Mouse (Mus musculus) embryonic facial prominence, embryonic 12.5 days (tissue): ENCODE data around the gene Ing1. TPM values are rescaled to one million over a fixed set of nuclear protein-coding genes. Genes with fewer than 3 reads are reported as not detected.

Experiments used
- ATAC-seq: fragments of 200-750 bp; cut with Nextera tagmentation; 2 replicates; pipeline ENCODE4 v1.8.0; 2017; ENCODE audit not compliant: insufficient number of reproducible peaks, insufficient read depth, low FRiP score, low TSS enrichment
- H3K27ac ChIP-seq: fragments of 300-500 bp; sonication (generic); 2 replicates; pipeline ENCODE4 v1.5.1; 2016; ENCODE audit warnings: mild to moderate bottlenecking
- H3K27me3 ChIP-seq: fragments of 300-500 bp; sonication (generic); 2 replicates; pipeline ENCODE4 v1.6.1; 2016; ENCODE audit warnings: mild to moderate bottlenecking, moderate library complexity
- H3K36me3 ChIP-seq: fragments of 300-500 bp; sonication (generic); 2 replicates; pipeline ENCODE4 v1.6.1; 2016; ENCODE audit warnings: mild to moderate bottlenecking
- H3K4me1 ChIP-seq: fragments of 300-500 bp; sonication (generic); 2 replicates; pipeline ENCODE4 v1.6.1; 2016
- H3K4me2 ChIP-seq: fragments of 300-500 bp; sonication (generic); replicated peaks from 2 replicates; pipeline ENCODE4 v1.6.1; 2016; ENCODE audit warnings: mild to moderate bottlenecking, moderate library complexity
- H3K4me3 ChIP-seq: fragments of 300-500 bp; sonication (generic); 2 replicates; pipeline ENCODE4 v1.5.1; 2016; ENCODE audit warnings: mild to moderate bottlenecking
- H3K9ac ChIP-seq: fragments of 300-500 bp; sonication (generic); 2 replicates; pipeline ENCODE4 v1.6.1; 2016; ENCODE audit warnings: mild to moderate bottlenecking, moderate library complexity
- H3K9me3 ChIP-seq: fragments of 300-500 bp; sonication (generic); 2 replicates; pipeline ENCODE4 v1.6.1; 2016; ENCODE audit warnings: mild to moderate bottlenecking, moderate library complexity
- WGBS: fragments of 180-500 bp; shearing (Covaris S2); methylation state at CpG from one replicate; pipeline ENCODE4 v1.1.7; 2016; 5-methylcytosine and 5-hydroxymethylcytosine counted together
- polyA plus RNA-seq: library from polyadenylated mRNA; unstranded; fragments of >200 nt; fragmentation: Nextera tagmentation; extraction: Ambion mirVana; gene quantifications from 2 replicates; pipeline ENCODE4 v1.2.1, GENCODE M21; 2016

Gene Ing1
- polyA plus RNA-seq, 1 experiment from 2014 or later: 39.7 TPM

DNA sequence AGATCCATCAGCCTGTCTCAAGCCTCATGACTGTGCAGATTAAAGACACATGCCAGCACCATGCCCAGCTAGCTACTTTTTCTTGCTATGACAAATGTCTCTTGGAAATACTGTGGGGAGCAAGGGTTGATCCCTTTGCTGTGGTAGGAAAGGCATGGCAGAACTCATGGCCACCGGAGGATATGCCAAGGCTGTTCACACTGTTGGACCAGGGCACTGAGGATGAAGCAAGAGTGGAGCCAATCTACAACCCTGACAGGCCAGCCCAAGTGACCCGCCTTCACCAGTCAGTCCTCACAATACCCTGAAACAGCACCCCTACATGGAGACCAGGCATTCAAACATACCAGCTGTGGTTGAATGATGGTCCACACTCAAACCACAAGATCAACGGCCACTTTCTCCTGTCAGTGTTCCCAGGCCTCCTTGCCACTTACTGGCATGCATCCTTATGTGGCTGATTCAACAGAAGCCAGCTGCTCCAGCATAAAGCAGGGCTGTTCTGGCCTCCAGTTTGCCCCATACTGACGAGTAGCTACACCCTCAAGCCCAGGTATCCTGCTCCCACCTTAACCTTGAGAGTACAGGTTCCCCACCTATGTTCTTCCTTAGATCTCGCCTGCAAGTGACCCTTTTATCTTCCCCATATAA, 45.1 kb downstream of the Ing1 start:
- Histone ChIP-seq H3K4me1 (no peaks in the 10 kb centered on the region), H3K4me2 (no peak overlapping the region), H3K9ac (no peak overlapping the region), H3K27ac (no peak overlapping the region), H3K4me3 (no peak overlapping the region), H3K27me3 (no peaks in the 10 kb centered on the region), H3K36me3 (no peaks in the 10 kb centered on the region), H3K9me3 (no peaks in the 10 kb centered on the region)
- WGBS: 84% methylated on average over 5 of the region's 5 CpGs
- ATAC-seq: no peak

- no peak for ATAC-seq
- H3K4me2 ChIP-seq: no peak overlapping the region
- H3K4me3 ChIP-seq: no peak overlapping the region
- 40% methylated on average over 14 of the region's 14 CpGs for WGBS
- peaks cover 6% of the 10 kb centered on the region for H3K36me3 ChIP-seq
- H3K9me3 ChIP-seq: no peaks in the 10 kb centered on the region
- no peaks in the 10 kb centered on the region for H3K27me3 ChIP-seq
- no peak overlapping the region for H3K9ac ChIP-seq
- no peaks in the 10 kb centered on the region for H3K4me1 ChIP-seq
- no peak overlapping the region for H3K27ac ChIP-seq
Observed at GRCm38 (mm10) chr8:11602006-11602680, 46.8 kb downstream of the Ing1 start.

DNA sequence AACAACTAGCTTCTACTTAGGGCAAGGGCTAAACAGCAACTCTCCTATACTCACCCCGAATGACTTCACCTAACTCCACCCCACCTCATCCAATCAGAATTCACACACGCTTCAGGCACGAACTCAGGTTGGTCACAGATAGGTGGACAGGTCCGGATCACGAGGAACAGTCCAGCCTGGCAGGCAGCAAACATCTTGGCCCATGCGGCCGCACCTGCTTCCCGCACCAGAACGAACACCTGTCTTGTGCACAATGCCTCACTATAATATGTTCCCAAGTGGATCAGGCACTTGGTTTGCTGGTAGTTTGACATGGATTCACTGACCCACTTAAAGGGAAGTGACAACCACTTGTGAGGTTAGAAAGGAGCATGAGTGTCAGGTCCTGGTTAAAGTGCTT, 53.5 kb downstream of the Ing1 start:
- H3K9me3 ChIP-seq: no peaks in the 10 kb centered on the region
- no peaks in the 10 kb centered on the region for H3K4me1 ChIP-seq
- H3K4me2 ChIP-seq: no peak overlapping the region
- no peak for ATAC-seq
- H3K36me3 ChIP-seq: peaks cover 60% of the 10 kb centered on the region
- H3K27me3 ChIP-seq: no peaks in the 10 kb centered on the region
- no peak overlapping the region for H3K27ac ChIP-seq
- H3K9ac ChIP-seq: no peak overlapping the region
- H3K4me3 ChIP-seq: no peak overlapping the region
- WGBS: 96% methylated on average over 9 of the region's 9 CpGs

Other genes starting within 250 kb of the Ing1 start
- 82.2 and 84.0 TPM in 2 replicates for gene Col4a2, start 242.8 kb upstream of the Ing1 start, polyA plus RNA-seq
- gene Col4a1, start 242.7 kb upstream of the Ing1 start, polyA plus RNA-seq: 168 and 169 TPM in 2 replicates
- gene Rab20, start 76.9 kb upstream of the Ing1 start, polyA plus RNA-seq: 1.1 and 1.2 TPM in 2 replicates
- gene Naxd, start 58.1 kb upstream of the Ing1 start, polyA plus RNA-seq: 113 and 114 TPM in 2 replicates
- 21.6 and 22.9 TPM in 2 replicates for gene Cars2, start 4.8 kb upstream of the Ing1 start, polyA plus RNA-seq
- 112 and 119 TPM in 2 replicates for gene Ankrd10, start 80.2 kb downstream of the Ing1 start, polyA plus RNA-seq
- not detected in 2 replicates for gene 1700016D06Rik, start 145.5 kb downstream of the Ing1 start, polyA plus RNA-seq
- 55.0 and 56.5 TPM in 2 replicates for gene Arhgef7, start 172.2 kb downstream of the Ing1 start, polyA plus RNA-seq